Mouse (Mus musculus) T-cell, adult 2 months (primary cell): ENCODE results near the gene Acly.
"Not testable (repeated sequence)": the region's sequence is repeated elsewhere in the genome, so short reads cannot be mapped to it uniquely, and the experiment has no call there.

ENCODE experiments used
- DNase-seq: peaks from one replicate; pipeline ENCODE4 v3.0.0; 2022; ENCODE audit warnings: low spot score

Acly gene

DNA sequence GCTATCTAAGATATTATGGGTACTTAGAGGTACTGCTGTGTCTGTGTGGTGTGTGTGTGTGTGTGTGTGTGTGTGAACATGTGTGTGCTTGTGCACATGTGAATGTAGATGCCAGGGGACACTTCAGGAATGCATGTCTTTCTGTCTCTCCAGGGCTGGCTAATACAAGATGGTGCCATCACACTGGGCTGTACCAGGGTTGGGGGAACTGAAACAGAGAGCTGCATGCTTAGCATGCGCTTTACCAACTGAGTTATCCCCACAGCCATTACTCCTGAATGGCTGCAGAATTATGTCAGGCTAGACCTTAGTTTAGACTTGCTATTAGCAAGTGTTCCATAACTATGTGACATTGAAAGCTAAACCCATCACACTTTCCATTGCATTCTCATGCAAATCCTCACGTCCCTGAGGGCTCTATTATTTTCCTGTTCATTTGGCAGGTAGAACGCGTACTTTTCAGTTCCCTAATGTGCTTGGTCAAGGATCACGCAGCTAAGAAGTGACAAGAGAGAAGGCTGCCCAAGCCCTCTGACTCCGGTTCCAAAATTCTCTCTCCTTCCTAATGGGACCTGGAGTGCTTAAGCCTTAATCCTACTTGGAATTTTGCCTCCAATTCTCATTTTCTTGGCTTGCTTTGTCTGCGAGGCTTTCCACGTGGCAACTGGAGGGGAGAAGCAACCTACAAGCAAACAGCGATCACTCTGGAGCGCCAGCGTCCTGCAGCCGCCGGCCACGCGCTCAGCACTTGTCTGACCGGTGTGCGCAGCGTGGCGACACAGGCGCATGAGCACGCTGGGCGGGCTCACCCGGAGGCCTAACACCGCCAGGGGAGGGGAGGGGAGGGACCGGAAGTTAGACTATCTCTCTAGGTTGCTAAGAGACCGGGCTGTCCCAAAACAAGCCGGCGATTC is 17.3 kb upstream of the Acly start, which contains the start of gene Ttc25:
Gene Ttc25 (plus strand): TSS at position 776 of the 914 bp plus-strand sequence.
- peak; percentile 68 for DNase-seq

DNA sequence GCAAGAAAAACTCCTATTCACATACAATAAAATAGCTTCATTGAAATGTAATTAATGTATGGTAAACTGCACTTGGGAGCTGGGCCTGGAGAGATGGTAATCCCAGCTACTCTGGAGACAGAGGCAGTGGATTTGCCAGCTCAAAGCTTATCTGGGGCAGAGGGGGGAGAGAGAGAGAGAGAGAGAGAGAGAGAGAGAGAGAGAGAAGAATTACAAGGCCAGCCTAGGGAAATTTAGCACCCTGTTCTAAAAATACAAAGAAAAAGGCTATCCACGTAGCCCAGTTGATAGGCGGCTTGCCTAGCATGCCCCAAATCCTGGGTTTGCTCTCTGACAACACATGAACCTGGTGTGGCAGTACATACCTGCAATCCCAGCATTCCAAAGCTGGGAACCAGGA is 13.8 kb upstream of the Acly start:
- DNase-seq: no peak

DNA sequence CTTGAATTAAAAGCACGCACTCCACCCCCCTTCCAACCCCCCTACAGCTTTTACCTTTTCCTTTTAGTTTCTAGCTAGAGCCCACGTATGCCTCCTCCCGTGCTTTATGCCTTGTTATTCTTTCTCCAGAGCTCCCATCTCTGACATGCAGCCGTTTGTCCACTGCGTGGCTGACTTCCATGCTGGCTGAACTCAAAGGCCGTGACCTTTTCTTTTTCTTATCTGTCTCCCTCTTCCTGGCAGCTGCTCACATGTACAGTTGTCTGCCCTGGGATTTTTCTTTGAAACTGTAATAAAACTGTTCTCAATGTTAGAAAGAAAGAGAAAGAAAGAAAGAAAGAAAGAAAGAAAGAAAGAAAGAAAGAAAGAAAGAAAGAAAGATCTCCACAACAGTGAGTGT is 13.2 kb upstream of the Acly start:
- no peak for DNase-seq

GRCm38 (mm10) chr11:100536466-100536865 is 8.7 kb upstream of the Acly start:
- DNase-seq: no peak

DNA sequence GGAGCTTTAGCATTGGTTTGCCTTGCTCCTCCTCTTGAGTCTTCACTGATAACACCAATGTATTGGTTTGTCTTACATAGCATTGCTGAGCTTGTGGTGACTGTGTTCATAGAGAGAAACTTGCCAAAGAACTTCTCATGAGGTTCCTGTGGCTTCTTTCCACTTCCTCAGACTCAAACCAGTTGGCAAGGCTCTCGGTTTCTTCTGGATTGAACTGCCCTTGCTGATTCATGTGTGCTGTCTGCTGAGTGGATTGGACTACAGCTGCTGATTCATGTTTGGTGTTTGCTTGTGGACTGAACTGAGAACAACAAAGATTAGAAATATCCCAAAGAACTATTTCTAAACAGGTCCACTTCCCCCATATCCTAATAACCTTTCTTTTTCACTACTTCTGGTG is 8.2 kb upstream of the Acly start:
- no peak for DNase-seq

DNA sequence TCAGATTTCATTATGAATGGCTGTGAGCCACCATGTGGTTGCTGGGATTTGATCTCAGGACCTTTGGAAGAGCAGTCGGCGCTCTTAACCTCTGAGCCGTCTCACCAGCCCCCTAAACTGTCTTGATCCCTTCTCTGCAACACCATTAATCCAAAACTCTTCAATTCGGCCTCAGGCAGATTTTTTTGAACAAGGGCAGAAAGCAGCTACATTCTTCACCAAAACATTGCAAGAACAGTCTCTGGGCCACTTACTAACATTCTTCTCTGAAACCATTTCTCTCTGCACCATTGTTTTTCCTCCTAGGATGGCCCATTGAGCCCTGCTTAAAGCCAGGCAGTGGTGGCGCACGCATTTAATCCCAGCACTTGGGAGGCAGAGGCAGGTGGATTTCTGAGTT is 7.0 kb upstream of the Acly start:
- not testable (repeated sequence) for DNase-seq

GRCm38 (mm10) chr11:100534411-100534810 is 6.6 kb upstream of the Acly start:
- DNase-seq: not testable (repeated sequence)

DNA sequence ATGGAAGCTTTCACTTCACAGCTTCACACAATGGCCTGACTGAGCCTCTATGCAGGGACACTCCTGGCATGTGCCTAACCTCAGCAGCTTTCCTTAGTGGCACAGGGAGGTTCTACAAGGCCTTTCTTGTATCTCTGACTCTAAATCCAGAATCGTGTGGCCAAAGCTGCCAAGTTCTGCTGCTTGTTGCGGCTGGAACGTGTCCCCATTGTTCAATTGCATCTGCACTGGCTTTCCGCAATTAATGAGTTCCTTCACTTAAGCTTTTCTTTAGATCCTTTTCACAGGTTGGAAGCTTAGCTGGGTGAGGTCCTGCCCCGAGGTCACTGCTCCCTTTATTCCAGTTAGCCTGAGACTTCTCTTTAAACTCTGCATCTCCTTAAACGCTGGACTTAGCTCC is 6.1 kb upstream of the Acly start:
- no peak for DNase-seq

DNA sequence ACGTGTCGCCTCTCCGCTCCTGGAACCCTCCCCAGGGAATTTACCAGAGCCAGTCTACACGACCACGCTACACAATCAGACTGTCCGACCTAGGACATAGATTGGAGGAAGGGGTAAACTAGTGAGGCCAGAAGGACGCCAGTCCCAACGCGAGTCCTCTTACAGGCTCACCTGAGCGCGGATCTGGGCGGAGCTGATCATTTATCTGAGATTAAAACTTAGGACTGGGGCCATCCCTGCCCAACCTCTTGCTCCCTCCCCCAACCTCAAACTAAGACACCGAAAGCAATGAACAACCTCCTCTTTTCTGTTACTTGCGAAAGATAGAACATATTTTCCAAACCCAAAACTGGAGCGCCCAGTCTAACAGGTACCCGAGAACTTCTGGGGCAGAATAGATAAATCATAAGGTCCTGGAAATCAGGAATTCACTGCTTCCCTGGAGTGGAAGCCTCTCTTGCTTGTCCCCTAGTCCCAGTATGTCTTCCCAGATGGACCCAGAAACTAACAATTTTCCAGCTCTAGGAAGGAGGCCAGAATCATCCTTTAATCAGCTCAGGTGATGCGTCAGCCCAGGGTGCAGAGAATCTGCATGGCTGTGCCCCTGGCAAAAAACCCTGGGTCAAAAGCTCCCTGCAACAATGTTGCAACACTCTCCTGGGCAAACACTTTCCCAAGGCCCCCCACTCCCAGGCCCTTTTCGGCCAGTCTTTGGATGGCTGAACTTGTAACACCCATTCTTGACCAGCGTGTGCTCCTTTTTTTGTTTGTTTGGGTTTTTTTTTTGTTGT is 770 bp upstream of the Acly start:
- no peak for DNase-seq

- DNase-seq: peak; percentile 48
Observed at GRCm38 (mm10) chr11:100527066-100527457, 738 bp downstream of the Acly start.

GRCm38 (mm10) chr11:100526052-100526816 is 1.6 kb downstream of the Acly start:
- no peak for DNase-seq

DNA sequence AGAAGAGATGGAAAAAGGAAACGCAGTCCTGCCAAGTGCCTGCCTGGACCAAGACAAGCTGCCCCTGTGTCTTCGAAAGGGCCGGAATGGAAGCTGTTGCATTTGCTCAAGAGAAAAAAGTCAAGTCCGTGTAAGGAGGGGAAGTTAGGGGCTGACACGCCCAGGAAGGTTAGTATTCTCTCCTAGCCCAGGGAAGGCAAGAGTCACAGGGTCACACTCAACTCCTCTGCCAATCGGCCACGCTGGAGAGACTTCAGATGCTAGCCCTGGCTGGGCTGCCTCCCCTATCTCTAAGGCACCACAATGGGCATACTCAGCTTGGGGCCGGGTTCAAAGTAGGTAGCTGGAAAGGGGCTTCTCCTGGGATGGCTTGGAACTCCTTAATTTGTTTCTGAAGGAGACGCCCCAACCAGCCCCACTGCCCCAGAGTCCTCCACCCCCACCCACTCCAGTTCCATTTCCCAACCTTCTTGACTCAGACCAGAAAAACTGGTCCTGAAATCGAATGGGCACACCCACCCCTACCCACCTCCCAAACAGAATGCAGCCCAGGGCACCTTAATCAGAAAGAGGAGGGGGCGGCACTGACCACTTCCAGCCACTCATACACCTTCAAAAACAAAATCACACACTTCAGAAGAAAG is 2.7 kb downstream of the Acly start:
- DNase-seq: no peak

DNA sequence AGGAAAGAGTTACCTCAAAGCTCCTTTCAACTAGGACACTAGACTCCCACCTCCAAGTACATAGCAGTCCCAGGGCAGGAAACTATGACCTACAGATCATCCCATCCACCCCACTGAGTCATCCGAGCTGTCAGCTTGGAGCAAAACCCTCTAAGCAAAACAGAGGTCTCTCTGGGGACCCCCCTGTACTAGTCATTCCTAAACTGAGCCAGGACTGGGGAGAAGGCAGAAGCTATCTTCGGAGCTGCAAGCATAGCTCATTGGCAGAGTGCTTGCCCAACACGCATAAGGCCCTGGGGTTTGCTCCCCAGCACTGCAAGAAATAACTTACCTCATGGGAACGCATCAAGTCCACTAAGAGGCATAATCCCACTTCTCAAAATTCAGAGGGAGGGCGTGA is 3.4 kb downstream of the Acly start:
- no peak for DNase-seq

- DNase-seq: no peak
Observed at GRCm38 (mm10) chr11:100520838-100521237, 7.0 kb downstream of the Acly start.

- no peak for DNase-seq
Observed at GRCm38 (mm10) chr11:100519188-100519587, 8.6 kb downstream of the Acly start.

DNA sequence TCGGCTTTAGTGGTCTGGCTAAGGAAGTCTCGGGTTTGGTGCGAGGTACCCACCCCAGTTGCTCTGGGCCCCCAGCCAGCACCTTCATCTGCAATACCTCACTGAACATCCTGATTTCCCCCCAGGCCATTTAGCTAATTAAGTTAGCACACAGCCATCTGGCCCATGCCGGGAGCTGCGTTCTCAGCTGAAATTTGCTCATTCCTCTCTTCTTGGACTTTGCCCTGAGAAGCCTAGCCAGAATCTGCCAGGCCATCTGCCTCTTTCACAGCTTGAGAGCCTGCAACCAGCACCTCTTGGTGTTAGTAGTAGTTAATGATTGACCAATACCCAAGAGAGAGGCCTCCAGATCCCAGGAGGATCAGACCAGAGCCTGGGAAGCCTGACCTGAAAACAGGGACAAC is 9.6 kb downstream of the Acly start:
- DNase-seq: no peak

DNA sequence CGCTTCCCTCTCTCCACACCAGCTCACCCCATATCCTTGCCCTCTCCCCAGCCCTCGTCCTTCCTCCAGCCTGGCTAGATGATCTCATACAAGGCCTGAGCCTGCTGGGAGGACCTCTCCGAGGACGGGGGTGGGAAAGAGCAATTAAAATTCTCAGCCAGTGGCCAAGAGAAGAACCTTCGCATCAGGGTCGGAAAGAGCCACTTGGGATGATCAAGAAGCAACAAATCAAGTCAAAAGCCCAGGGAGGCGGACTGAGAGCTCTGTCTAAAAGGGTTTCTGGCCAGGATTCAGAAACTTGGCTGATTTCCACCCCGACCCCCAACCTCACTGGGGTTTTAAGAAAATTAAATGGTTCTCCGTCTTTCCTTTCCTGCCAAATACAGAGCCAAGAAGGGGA is 11.5 kb downstream of the Acly start:
- no peak for DNase-seq

GRCm38 (mm10) chr11:100515789-100516188 is 12.0 kb downstream of the Acly start:
- DNase-seq: no peak

DNA sequence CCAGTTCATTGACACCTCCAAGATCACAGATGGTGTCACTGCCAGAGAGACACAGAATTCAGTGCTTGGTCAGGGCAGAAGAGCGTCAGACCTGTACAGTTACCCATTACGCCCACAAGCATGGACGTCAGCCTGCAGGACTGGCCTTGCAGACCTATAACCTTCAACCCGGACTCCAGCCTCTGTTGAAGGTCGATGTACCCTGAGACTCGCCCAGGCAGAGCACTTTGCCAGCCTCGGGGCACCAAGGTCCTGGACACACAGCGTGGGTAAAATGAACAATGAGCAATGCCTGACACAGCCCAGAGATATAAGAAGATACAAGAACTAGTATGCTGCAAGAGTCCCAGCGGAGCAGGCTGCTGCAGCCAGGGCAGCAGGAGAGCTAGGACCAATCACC is 12.7 kb downstream of the Acly start:
- DNase-seq: no peak

GRCm38 (mm10) chr11:100513716-100514115 is 14.1 kb downstream of the Acly start:
- no peak for DNase-seq

- no peak for DNase-seq
Observed at GRCm38 (mm10) chr11:100512384-100512783, 15.4 kb downstream of the Acly start.

DNA sequence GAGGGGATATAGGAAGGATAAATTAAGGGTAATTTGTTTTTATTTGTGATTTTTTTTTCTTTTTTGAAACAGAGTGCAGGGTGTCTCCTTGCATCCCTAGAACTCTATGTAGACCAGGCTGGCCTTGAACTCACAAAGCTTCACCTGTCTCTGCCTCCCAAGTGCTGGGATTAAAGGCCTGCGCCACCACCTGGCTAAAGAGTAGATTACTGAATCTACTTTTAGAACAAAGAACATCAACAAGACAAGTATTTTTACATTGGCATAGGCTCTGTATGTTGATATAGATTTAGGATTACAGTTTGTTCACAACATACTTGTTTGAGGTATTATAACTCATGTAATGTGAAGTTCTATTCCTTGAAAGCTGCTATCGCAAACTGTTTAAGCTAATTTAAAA is 17.2 kb downstream of the Acly start:
- no peak for DNase-seq
